Mouse (Mus musculus): ENCODE results near the gene Rai14. TPM values are rescaled to one million over a fixed set of nuclear protein-coding genes. Genes with fewer than 3 reads are reported as not detected.
A peak's percentile ranks its signal among the peaks of the same experiment; 100 is the strongest.

Gene Rai14
- polyA plus RNA-seq, 1 experiment, result not detected

- TF ChIP-seq POLR2A (IDR thresholded peaks at IDR 0.05; ENCODE audit: insufficient read depth, low read depth, low read length) (no peak), CTCF (IDR thresholded peaks at IDR 0.05; ENCODE audit: insufficient read depth, low read depth, low read length) (no peak)
- WGBS, result 66% methylated on average over 5 of the region's 5 CpGs
These were observed 8.7 kb downstream of the Rai14 start for GRCm38 (mm10) chr15:10705752-10706151.

DNA sequence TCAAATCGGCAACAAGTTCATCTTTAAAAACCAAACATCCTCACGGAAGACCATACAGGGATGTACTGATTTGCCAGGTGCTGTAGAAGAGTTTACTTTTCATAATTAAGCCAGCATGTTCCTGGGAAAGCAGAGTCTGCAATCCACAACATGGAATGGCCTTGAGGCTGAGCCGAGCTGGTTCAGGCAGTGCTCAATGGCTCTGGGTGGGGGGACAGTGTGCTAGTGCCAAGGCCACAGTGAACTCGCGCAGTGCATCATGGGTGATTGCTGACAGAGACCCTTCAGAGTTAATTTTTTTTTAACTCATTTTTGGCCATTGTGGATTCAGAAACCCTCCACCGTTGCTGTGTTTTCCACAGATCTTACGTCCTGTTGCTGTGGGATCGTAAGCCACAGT lies 10.1 kb downstream of the Rai14 start:
- peaks cover 7% of the 10 kb centered on the region for H3K4me1 ChIP-seq (ENCODE audit: control insufficient read depth, insufficient read depth, low read length)
- H3K4me3 ChIP-seq (ENCODE audit: insufficient read depth, low read depth, low read length), result no peak overlapping the region
- WGBS, result 84% methylated on average over 8 of the region's 8 CpGs
- TF ChIP-seq CTCF (IDR thresholded peaks at IDR 0.05; ENCODE audit: insufficient read depth, low read depth, low read length) (no peak), POLR2A (IDR thresholded peaks at IDR 0.05; ENCODE audit: insufficient read depth, low read depth, low read length) (no peak)
- H3K27ac ChIP-seq (ENCODE audit: insufficient read depth, low read depth, low read length), result no peak overlapping the region

More at GRCm38 (mm10) chr15:10705752-10706151, 8.7 kb downstream of the Rai14 start:
- Histone ChIP-seq H3K4me3 (ENCODE audit: insufficient read depth, low read depth, low read length) (no peak overlapping the region), H3K4me1 (ENCODE audit: control insufficient read depth, insufficient read depth, low read length) (peaks cover 7% of the 10 kb centered on the region), H3K27ac (ENCODE audit: insufficient read depth, low read depth, low read length) (no peak overlapping the region)

DNA sequence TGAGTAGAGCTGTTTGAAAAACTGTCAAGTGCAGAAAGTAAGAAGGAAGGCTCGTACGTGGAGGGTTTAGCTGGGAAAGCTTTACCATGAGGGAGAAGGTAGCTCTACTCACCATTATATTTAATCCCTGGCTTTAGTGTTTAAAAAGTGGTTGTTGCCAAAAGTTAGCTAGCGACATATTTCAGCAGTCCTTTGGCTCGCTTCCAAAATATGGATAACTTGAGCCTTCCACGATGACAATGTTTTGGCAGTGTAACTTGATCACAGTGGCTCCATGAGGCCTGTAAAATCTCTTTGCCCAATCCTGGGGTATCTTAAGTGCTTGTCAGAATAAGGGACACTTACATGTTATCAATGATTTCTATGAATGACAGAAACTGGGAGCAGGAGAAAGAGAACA lies 12.9 kb downstream of the Rai14 start:
- WGBS, result 85% methylated on average over 5 of the region's 5 CpGs
- peaks cover 15% of the 10 kb centered on the region for H3K4me1 ChIP-seq (ENCODE audit: control insufficient read depth, insufficient read depth, low read length)
- H3K27ac ChIP-seq (ENCODE audit: insufficient read depth, low read depth, low read length), result no peak overlapping the region
- no peak overlapping the region for H3K4me3 ChIP-seq (ENCODE audit: insufficient read depth, low read depth, low read length)
- TF ChIP-seq POLR2A (IDR thresholded peaks at IDR 0.05; ENCODE audit: insufficient read depth, low read depth, low read length) (no peak), CTCF (IDR thresholded peaks at IDR 0.05; ENCODE audit: insufficient read depth, low read depth, low read length) (no peak)

GRCm38 (mm10) chr15:10700891-10701466 lies 13.4 kb downstream of the Rai14 start:
- Histone ChIP-seq H3K4me1 (ENCODE audit: control insufficient read depth, insufficient read depth, low read length) (peaks cover 18% of the 10 kb centered on the region), H3K27ac (ENCODE audit: insufficient read depth, low read depth, low read length) (no peak overlapping the region), H3K4me3 (ENCODE audit: insufficient read depth, low read depth, low read length) (no peak overlapping the region)
- 94% methylated on average over 9 of the region's 9 CpGs for WGBS
- no peak for TF ChIP-seq POLR2A (IDR thresholded peaks at IDR 0.05; ENCODE audit: insufficient read depth, low read depth, low read length)
- no peak for TF ChIP-seq CTCF (IDR thresholded peaks at IDR 0.05; ENCODE audit: insufficient read depth, low read depth, low read length)

DNA sequence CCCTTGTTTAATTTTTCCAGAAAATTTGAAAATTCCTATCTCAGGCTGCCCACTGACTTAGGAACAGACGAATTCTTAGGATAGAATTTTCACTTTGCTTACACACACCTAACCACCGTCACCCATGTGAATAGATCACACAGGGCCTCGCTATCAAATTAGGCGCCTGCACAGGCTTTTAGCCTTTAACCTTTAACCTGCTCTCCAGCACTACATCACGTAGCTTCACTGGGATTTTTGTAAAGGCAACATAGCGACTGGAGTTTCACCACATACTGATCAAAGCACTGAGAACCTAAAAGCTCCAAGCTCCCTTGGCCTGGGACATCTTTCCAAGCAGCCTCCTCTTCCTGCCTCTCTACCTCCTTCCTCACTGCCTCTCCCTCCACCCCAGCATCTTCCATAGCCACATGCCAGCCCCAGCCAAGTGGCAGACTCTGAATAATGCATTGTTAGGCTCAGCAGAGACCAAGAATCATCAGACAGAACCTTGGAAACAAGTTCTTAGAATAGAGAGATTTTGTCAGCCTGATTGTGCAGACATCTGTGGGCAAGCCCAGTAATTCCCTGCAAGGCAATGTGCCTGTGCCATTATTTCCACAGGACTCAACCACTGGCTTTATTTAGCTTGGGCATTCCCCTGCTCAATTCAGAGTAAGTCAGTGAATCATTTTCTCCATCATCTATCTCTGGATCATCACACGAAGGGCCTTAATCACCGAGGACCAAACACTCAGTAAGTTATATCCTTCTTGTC lies 17.8 kb downstream of the Rai14 start:
- Histone ChIP-seq H3K4me3 (ENCODE audit: insufficient read depth, low read depth, low read length) (no peak overlapping the region), H3K4me1 (ENCODE audit: control insufficient read depth, insufficient read depth, low read length) (peaks cover 20% of the 10 kb centered on the region), H3K27ac (ENCODE audit: insufficient read depth, low read depth, low read length) (peak overlapping the region; percentile 42; the same call in 1 of the 2 replicates)
- 50% methylated on average over 8 of the region's 8 CpGs for WGBS
- TF ChIP-seq CTCF (IDR thresholded peaks at IDR 0.05; ENCODE audit: insufficient read depth, low read depth, low read length) (no peak), POLR2A (IDR thresholded peaks at IDR 0.05; ENCODE audit: insufficient read depth, low read depth, low read length) (no peak)

DNA sequence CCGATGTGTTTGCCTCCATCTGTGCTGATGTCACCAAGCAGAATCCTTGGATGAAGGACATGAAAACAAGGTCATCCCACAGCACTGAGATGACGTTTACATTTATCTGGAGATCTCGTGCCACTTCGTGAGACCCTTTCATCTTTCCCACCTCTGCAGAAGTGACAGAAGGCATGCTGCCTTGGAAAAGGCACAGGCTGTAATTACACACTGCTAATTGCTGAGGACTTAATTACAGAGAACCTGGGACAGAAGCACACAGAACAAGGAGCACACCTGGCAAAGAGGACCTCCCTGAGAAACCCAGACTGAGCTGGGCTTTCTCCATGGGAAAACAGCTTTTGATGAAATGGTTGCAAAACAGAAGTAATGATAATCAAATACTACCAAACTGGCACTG lies 21.8 kb downstream of the Rai14 start:
- H3K4me1 ChIP-seq (ENCODE audit: control insufficient read depth, insufficient read depth, low read length), result peaks cover 26% of the 10 kb centered on the region
- H3K27ac ChIP-seq (ENCODE audit: insufficient read depth, low read depth, low read length), result peak overlapping the region; percentile 29; the same call in 1 of the 2 replicates
- WGBS, result 23% methylated on average over 4 of the region's 4 CpGs
- TF ChIP-seq POLR2A (IDR thresholded peaks at IDR 0.05; ENCODE audit: insufficient read depth, low read depth, low read length), result no peak
- TF ChIP-seq CTCF (IDR thresholded peaks at IDR 0.05; ENCODE audit: insufficient read depth, low read depth, low read length), result no peak
- H3K4me3 ChIP-seq (ENCODE audit: insufficient read depth, low read depth, low read length), result no peak overlapping the region

GRCm38 (mm10) chr15:10691481-10691880 lies 22.9 kb downstream of the Rai14 start:
- 36% methylated on average over 6 of the region's 6 CpGs for WGBS
- no peak overlapping the region for H3K27ac ChIP-seq (ENCODE audit: insufficient read depth, low read depth, low read length)
- no peak overlapping the region for H3K4me3 ChIP-seq (ENCODE audit: insufficient read depth, low read depth, low read length)
- TF ChIP-seq CTCF (IDR thresholded peaks at IDR 0.05; ENCODE audit: insufficient read depth, low read depth, low read length) (no peak), POLR2A (IDR thresholded peaks at IDR 0.05; ENCODE audit: insufficient read depth, low read depth, low read length) (no peak)
- H3K4me1 ChIP-seq (ENCODE audit: control insufficient read depth, insufficient read depth, low read length), result peaks cover 20% of the 10 kb centered on the region

DNA sequence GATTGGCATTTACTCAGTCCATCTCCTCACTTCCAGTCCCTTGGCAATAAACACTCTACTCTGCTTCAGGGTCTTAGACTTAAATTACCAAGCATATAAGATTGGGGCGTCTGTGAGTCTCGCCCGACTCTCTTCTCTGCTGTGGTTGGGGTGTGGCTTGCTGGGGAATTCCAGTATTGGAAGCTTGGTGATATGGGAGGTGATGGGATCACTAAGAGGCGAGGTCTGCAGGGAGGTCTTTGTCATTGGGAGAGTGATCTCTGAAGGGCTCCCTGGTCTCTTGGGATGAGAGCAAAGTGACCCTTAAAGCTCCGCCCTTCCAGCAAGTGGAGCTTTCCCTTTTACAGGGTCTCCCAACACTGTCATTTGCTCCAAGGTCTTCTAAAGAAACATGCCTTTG lies 23.5 kb downstream of the Rai14 start:
- TF ChIP-seq POLR2A (IDR thresholded peaks at IDR 0.05; ENCODE audit: insufficient read depth, low read depth, low read length) (no peak), CTCF (IDR thresholded peaks at IDR 0.05; ENCODE audit: insufficient read depth, low read depth, low read length) (no peak)
- WGBS, result 73% methylated on average over 5 of the region's 5 CpGs
- Histone ChIP-seq H3K4me3 (ENCODE audit: insufficient read depth, low read depth, low read length) (no peak overlapping the region), H3K4me1 (ENCODE audit: control insufficient read depth, insufficient read depth, low read length) (peaks cover 18% of the 10 kb centered on the region), H3K27ac (ENCODE audit: insufficient read depth, low read depth, low read length) (peak overlapping the region; percentile 7; the same call in 1 of the 2 replicates)

DNA sequence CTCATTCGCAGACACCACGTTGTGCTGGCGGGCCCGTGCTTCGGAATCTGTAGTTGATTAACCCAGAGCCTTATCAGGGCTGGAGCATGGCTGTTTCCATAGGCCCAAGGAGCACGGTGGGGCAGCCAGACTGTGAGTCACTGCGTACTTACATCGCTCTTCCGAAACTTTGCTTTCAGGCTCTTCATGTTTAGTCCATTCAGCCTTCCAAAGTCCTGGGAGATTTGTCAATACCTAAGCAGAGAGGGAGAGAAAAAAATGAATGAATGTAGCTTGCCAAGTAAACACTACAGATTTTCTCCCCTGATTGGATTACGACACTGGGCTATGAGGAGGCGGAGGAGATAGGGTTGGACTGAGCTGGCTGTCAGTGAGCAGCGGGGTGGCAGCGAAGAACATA lies 24.2 kb downstream of the Rai14 start:
- Histone ChIP-seq H3K4me3 (ENCODE audit: insufficient read depth, low read depth, low read length) (no peak overlapping the region), H3K4me1 (ENCODE audit: control insufficient read depth, insufficient read depth, low read length) (peaks cover 15% of the 10 kb centered on the region), H3K27ac (ENCODE audit: insufficient read depth, low read depth, low read length) (no peak overlapping the region)
- WGBS, result 48% methylated on average over 13 of the region's 13 CpGs
- TF ChIP-seq POLR2A (IDR thresholded peaks at IDR 0.05; ENCODE audit: insufficient read depth, low read depth, low read length) (no peak), CTCF (IDR thresholded peaks at IDR 0.05; ENCODE audit: insufficient read depth, low read depth, low read length) (no peak)

Data from olfactory bulb, adult 2 months (tissue).